In the genomic region with DNA sequence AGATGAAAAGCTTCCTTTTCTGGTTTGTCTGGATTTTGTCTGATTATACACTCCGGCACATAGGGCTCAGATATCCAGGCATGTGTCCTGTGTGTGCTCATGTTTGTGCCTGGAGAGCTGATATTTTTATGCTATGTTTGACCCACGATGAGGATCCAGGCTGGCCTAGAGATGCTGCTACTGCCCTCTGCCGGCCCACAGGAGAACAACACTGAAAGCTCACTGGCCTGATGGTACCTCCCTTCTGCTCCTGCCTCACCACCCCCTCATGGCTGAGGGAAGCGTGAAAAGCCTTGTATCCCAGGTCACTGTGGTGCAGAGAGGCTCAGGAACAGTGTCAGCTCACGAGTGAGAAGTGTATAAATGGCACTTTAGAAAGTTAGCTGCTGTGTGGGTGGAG, we compare ENCODE assay signal across 7 mouse cellular contexts. TPM values are rescaled to one million over a fixed set of nuclear protein-coding genes. Genes with fewer than 3 reads are reported as not detected.
A peak's percentile ranks its signal among the peaks of the same experiment; 100 is the strongest.
DNase-seq lines count a peak whose midpoint lies in the region; ATAC-seq and TF ChIP-seq lines count a peak whose summit lies in the region.

No protein-coding gene starts in this region.

- intact Hi-C loops in gastrocnemius, adult 2 months (cut with DNase I): loop anchor here (2.0 to 5.0 kb wide), 2 partner anchors 45 to 129 kb away; a partner anchor contains a TSS
- intact Hi-C loops in left cerebral cortex, postnatal 36 days (cut with DNase I): loop anchor here (2.0 to 5.0 kb wide), 2 partner anchors 45 to 74 kb away; a partner anchor contains a TSS

- H3K4me2 ChIP-seq in midbrain, embryonic 12.5 days (replicated peaks): no peak overlapping the region

- WGBS in midbrain, embryonic 12.5 days: 10% methylated on average over 5 of the region's 5 CpGs

- TF ChIP-seq CTCF in gastrocnemius, adult 2 months (IDR thresholded peaks at IDR 0.05): peak; percentile 98

- 0 out of 2 replicates have a peak, but pooled peaks have one; percentile 27 for ATAC-seq in midbrain, embryonic 12.5 days (ENCODE audit: low FRiP score, low read depth)

- H3K4me3 ChIP-seq in gastrocnemius, adult 2 months: no peak overlapping the region
- H3K4me3 ChIP-seq in midbrain, embryonic 12.5 days: no peak overlapping the region

- no peak overlapping the region for H3K9ac ChIP-seq in midbrain, embryonic 12.5 days (replicated peaks)

- H3K27me3 ChIP-seq in midbrain, embryonic 12.5 days: no peaks in the 10 kb centered on the region

- peak; percentile 89 for DNase-seq in adipocyte (ENCODE audit: low spot score)
- peak; percentile 93 for DNase-seq in cerebellum, postnatal 14 days
- peak; percentile 88 for DNase-seq in gastrocnemius, adult 2 months
- peak; percentile 74 for DNase-seq in kidney, adult 11 months
- peak; percentile 70 to 74 for DNase-seq in left cerebral cortex, postnatal 36 days (ENCODE audit: low spot score in 2 of 2)
- peak; percentile 73 for DNase-seq in skeletal muscle tissue, adult 2 months (ENCODE audit: low read depth, low spot score)

- no peaks in the 10 kb centered on the region for H3K9me3 ChIP-seq in midbrain, embryonic 12.5 days

- no peaks in the 10 kb centered on the region; the same call in 1 of the 2 replicates for H3K4me1 ChIP-seq in midbrain, embryonic 12.5 days

- H3K27ac ChIP-seq in gastrocnemius, adult 2 months: peak overlapping the region; percentile 48
- H3K27ac ChIP-seq in midbrain, embryonic 12.5 days (replicated peaks): no peak overlapping the region

- no peaks in the 10 kb centered on the region for H3K36me3 ChIP-seq in midbrain, embryonic 12.5 days

RNA-seq across cellular contexts. Expression of a gene that starts 9.6 kb away (rescaled TPM):
- total RNA-seq in gastrocnemius, adult 2 months (2021): 100 to 1,000 TPM; 154 to 235 TPM
- total RNA-seq in left cerebral cortex, postnatal 36 days (2021): not detected
- polyA plus RNA-seq in midbrain, embryonic 12.5 days (2016; fragmentation: Nextera tagmentation; extraction: Ambion mirVana): not detected in 2 replicates

RNA-seq across cellular contexts. Expression of a gene that starts 19.3 kb away (rescaled TPM):
- 1 to 10 TPM; 2.9 to 3.1 TPM for total RNA-seq in gastrocnemius, adult 2 months (2021)
- total RNA-seq in left cerebral cortex, postnatal 36 days (2021): 1 to 10 TPM; 3.4 to 4.2 TPM
- 0.98 and 1.3 TPM in 2 replicates for polyA plus RNA-seq in midbrain, embryonic 12.5 days (2016; fragmentation: Nextera tagmentation; extraction: Ambion mirVana)

RNA-seq across cellular contexts. Expression of a gene that starts 25.9 kb away (rescaled TPM):
- under 1 TPM; 0.28 to 0.33 TPM for total RNA-seq in gastrocnemius, adult 2 months (2021)
- total RNA-seq in left cerebral cortex, postnatal 36 days (2021): under 1 TPM; 0.62 to 0.86 TPM
- not detected in 2 replicates for polyA plus RNA-seq in midbrain, embryonic 12.5 days (2016; fragmentation: Nextera tagmentation; extraction: Ambion mirVana)

RNA-seq across cellular contexts. Expression of a gene that starts 44.6 kb away (rescaled TPM):
- total RNA-seq in gastrocnemius, adult 2 months (2021): 10 to 100 TPM; 14.5 to 15.1 TPM
- total RNA-seq in left cerebral cortex, postnatal 36 days (2021): 10 to 100 TPM; 12.2 to 15.1 TPM
- 11.2 and 12.0 TPM in 2 replicates for polyA plus RNA-seq in midbrain, embryonic 12.5 days (2016; fragmentation: Nextera tagmentation; extraction: Ambion mirVana)

RNA-seq across cellular contexts. Expression of a gene that starts 45.2 kb away (rescaled TPM):
- 10 to 100 TPM in 1 of 2 experiments, 1 to 10 TPM in 1; 8.8 to 10.5 TPM for total RNA-seq in gastrocnemius, adult 2 months (2021)
- 10 to 100 TPM; 25.2 to 36.7 TPM for total RNA-seq in left cerebral cortex, postnatal 36 days (2021)
- 35.5 and 37.8 TPM in 2 replicates for polyA plus RNA-seq in midbrain, embryonic 12.5 days (2016; fragmentation: Nextera tagmentation; extraction: Ambion mirVana)

Comparison
In these comparisons a context has a peak if more than half of its experiments do, and no peak if none do; other contexts are left out.
1. RNA of a gene that starts 9.6 kb away (total RNA-seq): 154 to 235 TPM in gastrocnemius, adult 2 months; not detected in left cerebral cortex, postnatal 36 days; every median in the first group is over 100 times any median in the second.
2. Peak in every context shown above with its lines, with median percentiles within 50 percentile points of each other: DNase-seq.